Mouse (Mus musculus) CH12.LX (cell line): ENCODE data around the gene Phf10. TPM values are rescaled to one million over a fixed set of nuclear protein-coding genes. Genes with fewer than 3 reads are reported as not detected.

Source experiments
- DNase-seq: peaks from one replicate; pipeline ENCODE4 v3.0.0-alpha.2; 2013; ENCODE audit errors: extremely low read depth
- H3K27ac ChIP-seq: 2 replicates; pipeline ENCODE4 v1.5.1; 2012; ENCODE audit warnings: low read depth, mild to moderate bottlenecking, control low read depth, moderate library complexity; ENCODE audit not compliant: insufficient read depth
- H3K27me3 ChIP-seq: replicated peaks from 2 replicates; pipeline ENCODE3; 2012; ENCODE audit warnings: inconsistent platforms
- H3K36me3 ChIP-seq, 2 experiments: replicated peaks in 1 of 2; 2 replicates each; pipeline versions ENCODE3 to v1.6.1; 2012; ENCODE audit warnings: inconsistent platforms in 1 of 2, low read length in 1 of 2, mild to moderate bottlenecking in 1 of 2, mixed read lengths in 1 of 2, moderate library complexity in 1 of 2; ENCODE audit not compliant: control insufficient read depth in 1 of 2, insufficient read depth in 1 of 2
- H3K4me1 ChIP-seq, 2 experiments: 2 replicates each; pipeline ENCODE4 v1.6.1; 2012; ENCODE audit warnings: inconsistent platforms in 1 of 2, moderate library complexity in 1 of 2; ENCODE audit not compliant: insufficient read depth in 2 of 2, control insufficient read depth in 1 of 2
- H3K4me2 ChIP-seq: 2 replicates; pipeline ENCODE4 v1.6.1; 2012; ENCODE audit warnings: low read depth, mild to moderate bottlenecking, control low read depth; ENCODE audit not compliant: poor library complexity, insufficient read depth, severe bottlenecking
- H3K4me3 ChIP-seq, 3 experiments: fragments of 150-350 bp in 1 of 3; sonication (generic) in 1 of 3; replicated peaks in 1 of 3; 2 replicates each; pipeline versions ENCODE3 to v1.5.1; 2011 to 2012; ENCODE audit warnings: low read depth in 2 of 3, low read length in 2 of 3, mild to moderate bottlenecking in 2 of 3, moderate library complexity in 2 of 3, control low read depth in 1 of 3, improper control_type of control experiment in 1 of 3, inconsistent platforms in 1 of 3, mixed read lengths in 1 of 3; ENCODE audit not compliant: poor library complexity in 1 of 3
- H3K79me2 ChIP-seq: replicated peaks from 2 replicates; pipeline ENCODE4 v1.6.1; 2012; ENCODE audit warnings: mild to moderate bottlenecking, moderate library complexity; ENCODE audit not compliant: control insufficient read depth, poor library complexity, insufficient read depth, severe bottlenecking; ENCODE audit errors: extremely low read depth
- H3K9ac ChIP-seq: 2 replicates; pipeline ENCODE4 v1.6.1; 2012; ENCODE audit warnings: low read depth, mild to moderate bottlenecking, control low read depth, moderate library complexity; ENCODE audit not compliant: insufficient read depth
- H3K9me3 ChIP-seq: replicated peaks from 2 replicates; pipeline ENCODE3; 2012; ENCODE audit warnings: low read length, inconsistent platforms, mixed read lengths
- E2F4 ChIP-seq: IDR thresholded peaks from 2 replicates; pipeline ENCODE4 v1.6.1; 2011; ENCODE audit warnings: low read depth, low read length, improper control_type of control experiment; ENCODE audit not compliant: insufficient replicate concordance
- ELF1 ChIP-seq: IDR thresholded peaks from 2 replicates; pipeline ENCODE4 v1.6.1; 2014; ENCODE audit warnings: low read depth, mild to moderate bottlenecking, inconsistent platforms, low read length, improper control_type of control experiment
- HCFC1 ChIP-seq: IDR thresholded peaks from 2 replicates; pipeline ENCODE4 v1.6.1; 2012; ENCODE audit warnings: low read depth, mild to moderate bottlenecking, inconsistent platforms, low read length, improper control_type of control experiment
- JUN ChIP-seq: IDR thresholded peaks from 2 replicates; pipeline ENCODE4 v1.6.1; 2011; ENCODE audit warnings: low read depth, mild to moderate bottlenecking, low read length, improper control_type of control experiment, moderate library complexity; ENCODE audit not compliant: insufficient read depth
- MAX ChIP-seq: IDR thresholded peaks from 2 replicates; pipeline ENCODE4 v1.6.1; 2011; ENCODE audit warnings: low read length, improper control_type of control experiment
- NELFE ChIP-seq: IDR thresholded peaks from 2 replicates; pipeline ENCODE4 v1.6.1; 2011; ENCODE audit warnings: low read depth, low read length, improper control_type of control experiment
- NRF1 ChIP-seq: IDR thresholded peaks from 2 replicates; pipeline ENCODE4 v1.6.1; 2014; ENCODE audit warnings: low read depth, mild to moderate bottlenecking, inconsistent platforms, low read length, improper control_type of control experiment, moderate library complexity
- POLR2AphosphoS2 ChIP-seq: IDR thresholded peaks from 2 replicates; pipeline ENCODE4 v1.6.1; 2011; ENCODE audit warnings: low read depth, low read length, improper control_type of control experiment
- RAD21 ChIP-seq: IDR thresholded peaks from 2 replicates; pipeline ENCODE4 v1.6.1; 2011; ENCODE audit warnings: low read depth, mild to moderate bottlenecking, low read length, improper control_type of control experiment, moderate library complexity
- RCOR1 ChIP-seq: conservative IDR thresholded peaks from 2 replicates; pipeline ENCODE4 v1.6.1; 2012; ENCODE audit warnings: low read depth, mild to moderate bottlenecking, inconsistent platforms, low read length, improper control_type of control experiment
- TBP ChIP-seq: conservative IDR thresholded peaks from 2 replicates; pipeline ENCODE4 v1.6.1; 2011; ENCODE audit warnings: low read depth, low read length, improper control_type of control experiment
- UBTF ChIP-seq: IDR thresholded peaks from 2 replicates; pipeline ENCODE4 v1.6.1; 2012; ENCODE audit warnings: low read depth, mild to moderate bottlenecking, inconsistent platforms, low read length, improper control_type of control experiment, moderate library complexity
- ZC3H11A ChIP-seq: IDR thresholded peaks from 2 replicates; pipeline ENCODE4 v1.6.1; 2012; ENCODE audit warnings: low read depth, mild to moderate bottlenecking, inconsistent platforms, low read length, improper control_type of control experiment
- ZKSCAN1 ChIP-seq: IDR thresholded peaks from 2 replicates; pipeline ENCODE4 v1.6.1; 2012; ENCODE audit warnings: low read depth, inconsistent platforms, low read length, improper control_type of control experiment, borderline replicate concordance
- ZMIZ1 ChIP-seq: IDR thresholded peaks from 2 replicates; pipeline ENCODE4 v1.6.1; 2012; ENCODE audit warnings: low read depth, mild to moderate bottlenecking, inconsistent platforms, low read length, improper control_type of control experiment
- dilution Hi-C: fragments of 300-500 bp; cut with MboI; formaldehyde crosslinking; loops from 2 replicates; pipeline ENCODE4 v1.14.3; 2020; ENCODE audit warnings: low sequenced_read_pairs; ENCODE audit not compliant: extremely low pct_unique_long_range_greater_than_20kb, extremely low pct_ligation_motif_present
- in situ Hi-C: fragments of 300-500 bp; cut with MboI; formaldehyde crosslinking; loops from 3 replicates; pipeline ENCODE4 v1.14.3; 2019; ENCODE audit warnings: low sequenced_read_pairs, low pct_ligation_motif_present, low pct_unique_long_range_greater_than_20kb, mixed read lengths
- polyA plus RNA-seq: library from polyadenylated mRNA; unstranded; fragments of >175 nt; gene quantifications from 2 replicates; pipeline ENCODE4 v1.2.1, GENCODE M21; 2012; ENCODE audit warnings: low read depth; ENCODE audit not compliant: insufficient read length
- total RNA-seq, 2 experiments: library from RNA; depleted of rRNA; stranded (reverse); fragments of 300-350 nt in 1 of 2; fragments of >200 nt in 1 of 2; gene quantifications; 2 replicates each; pipeline ENCODE4 v1.2.3; 2012 to 2014

Gene Phf10
- total and polyA plus RNA-seq, 3 experiments: 225 to 364 (median 343) TPM

- no peaks in the 10 kb centered on the region for H3K79me2 ChIP-seq
- H3K27me3 ChIP-seq: no peaks in the 10 kb centered on the region
- H3K9me3 ChIP-seq: no peaks in the 10 kb centered on the region
- dilution Hi-C loops: no loop called here
- no peak overlapping the region for H3K27ac ChIP-seq
- no peak overlapping the region for H3K9ac ChIP-seq
- H3K36me3 ChIP-seq: peaks cover 0 to 1% of the 10 kb centered on the region in 2 experiments
- in situ Hi-C loops: loop anchor here (25.0 kb wide), 1 partner anchor 622 kb away; the partner anchor contains the start of gene Smoc2
- no peak overlapping the region for H3K4me2 ChIP-seq
- DNase-seq: no peak
- TF ChIP-seq E2F4: no peak
- TF ChIP-seq NELFE: no peak
- TF ChIP-seq ZKSCAN1: no peak
- no peak for TF ChIP-seq POLR2AphosphoS2
- TF ChIP-seq MAX: no peak
- TF ChIP-seq RAD21: no peak
- TF ChIP-seq ELF1: no peak
- TF ChIP-seq NRF1: no peak
- no peak for TF ChIP-seq ZMIZ1
- TF ChIP-seq RCOR1: no peak
- no peak overlapping the region for H3K4me3 ChIP-seq
- H3K4me1 ChIP-seq: peaks cover 0 to 11% of the 10 kb centered on the region in 2 experiments; a peak in 2 of 4 replicates
Observed at GRCm38 (mm10) chr17:14909331-14909730, 51.7 kb downstream of the Phf10 start.

- dilution Hi-C loops: no loop called here
- peaks cover 0 to 11% of the 10 kb centered on the region in 2 experiments; a peak in 2 of 4 replicates for H3K4me1 ChIP-seq
- no peak for TF ChIP-seq ELF1
- no peak for TF ChIP-seq ZMIZ1
- no peak for TF ChIP-seq JUN
- no peak for TF ChIP-seq TBP
- TF ChIP-seq, all 38 proteins: peak for 0
- Histone ChIP-seq H3K79me2 (no peaks in the 10 kb centered on the region), H3K4me2 (no peak overlapping the region), H3K36me3 (peaks cover 0 to 7% of the 10 kb centered on the region in 2 experiments), H3K9me3 (no peaks in the 10 kb centered on the region), H3K27ac (no peak overlapping the region), H3K27me3 (no peaks in the 10 kb centered on the region), H3K4me3 (no peak overlapping the region), H3K9ac (no peak overlapping the region)
- DNase-seq: no peak
- in situ Hi-C loops: loop anchor here (25.0 kb wide), 1 partner anchor 620 kb away; the partner anchor contains the start of gene Smoc2
Observed at GRCm38 (mm10) chr17:14907136-14907535, 53.9 kb downstream of the Phf10 start.

GRCm38 (mm10) chr17:14906611-14907010 lies 54.5 kb downstream of the Phf10 start:
- Histone ChIP-seq H3K27ac (no peak overlapping the region), H3K4me3 (no peak overlapping the region)
- dilution Hi-C loops: no loop called here

More at GRCm38 (mm10) chr17:14906611-14907010, 54.5 kb downstream of the Phf10 start:
- Histone ChIP-seq H3K27me3 (no peaks in the 10 kb centered on the region), H3K4me1 (peaks cover 0 to 11% of the 10 kb centered on the region in 2 experiments; a peak in 2 of 4 replicates), H3K9me3 (no peaks in the 10 kb centered on the region), H3K4me2 (no peak overlapping the region), H3K9ac (no peak overlapping the region), H3K36me3 (peaks cover 0 to 9% of the 10 kb centered on the region in 2 experiments), H3K79me2 (no peaks in the 10 kb centered on the region)
- in situ Hi-C loops: loop anchor here (25.0 kb wide), 1 partner anchor 619 kb away; the partner anchor contains the start of gene Smoc2
- TF ChIP-seq E2F4: no peak
- TF ChIP-seq RCOR1: no peak
- TF ChIP-seq ZC3H11A: no peak
- TF ChIP-seq MAX: no peak
- TF ChIP-seq POLR2AphosphoS2: no peak
- TF ChIP-seq NRF1: no peak
- TF ChIP-seq UBTF: no peak
- TF ChIP-seq HCFC1: no peak
- no peak for DNase-seq
